Comparison of ENCODE assay signal across 26 mouse cellular contexts in genomic region chr9:97098985-97099384, GRCm38 (mm10). TPM values are rescaled to one million over a fixed set of nuclear protein-coding genes. Genes with fewer than 3 reads are reported as not detected.
DNase-seq lines count a peak whose midpoint lies in the region; ATAC-seq and TF ChIP-seq lines count a peak whose summit lies in the region.
"Had no signal": no experiment of that assay in that cellular context is flagged by ENCODE, and none has a peak within 500 bp of the region (broad histone marks: within the 10 kb centered on the region; RNA-seq: fewer than 3 reads in every experiment).

No protein-coding gene starts in this region.

- no peaks in the 10 kb centered on the region for H3K36me3 ChIP-seq in liver, adult 2 months (ENCODE audit: control insufficient read depth, insufficient read depth, low read length)
- peaks cover 1% of the 10 kb centered on the region; the same call in 1 of the 2 replicates for H3K36me3 ChIP-seq in lung, postnatal 0 days (ENCODE audit: insufficient read depth, low read length)
- peaks cover 5% of the 10 kb centered on the region; the same call in 1 of the 2 replicates for H3K36me3 ChIP-seq in stomach, postnatal 0 days (ENCODE audit: control insufficient read depth, insufficient read depth, low read length)

- peak; percentile 73 for DNase-seq in liver, adult 2 months (ENCODE audit: extremely low read depth, low read depth, low spot score)
- no peak for DNase-seq in liver
- peak; percentile 17 for DNase-seq in lung, postnatal 0 days (ENCODE audit: low spot score)
- no peak for DNase-seq in lung, adult 2 months
- no peak for DNase-seq in stomach, postnatal 0 days (ENCODE audit: low spot score)
- no peak for DNase-seq in thymus, postnatal 10 days (ENCODE audit: low spot score in 2 of 2)
- DNase-seq in layer of hippocampus, adult 11-12 months (ENCODE audit: low spot score): no peak
- DNase-seq: adrenal gland, adult 8-10 months; adrenal gland, postnatal 14 days; adrenal gland, postnatal 36 days; cerebellum, adult 11-12 months; cerebellum, adult 2 months; cerebellum, adult 9-10 months; cerebellum, postnatal 10 days; cerebellum, postnatal 25 days; embryo, embryonic 11 days had no signal

- no peak overlapping the region for H3K4me3 ChIP-seq in liver, adult 2 months (ENCODE audit: insufficient read depth, low read depth, low read length)
- H3K4me3 ChIP-seq in lung, postnatal 0 days (ENCODE audit: low read depth, low read length): no peak overlapping the region
- H3K4me3 ChIP-seq in lung, adult 2 months (replicated peaks; ENCODE audit: extremely low read depth, low read depth, low read length): no peak overlapping the region
- no peak overlapping the region for H3K4me3 ChIP-seq in stomach, postnatal 0 days (ENCODE audit: low read depth, low read length)
- H3K4me3 ChIP-seq: embryonic facial prominence, embryonic 13.5 days; embryonic facial prominence, embryonic 15.5 days; erythroblast, embryonic 14.5 days; forebrain, embryonic 10.5 days; forebrain, embryonic 12.5 days had no signal

- H3K9me3 ChIP-seq in lung, postnatal 0 days (ENCODE audit: low read length): no peaks in the 10 kb centered on the region
- no peaks in the 10 kb centered on the region for H3K9me3 ChIP-seq in stomach, postnatal 0 days (ENCODE audit: control insufficient read depth, low read length)
- H3K9me3 ChIP-seq: embryonic facial prominence, embryonic 13.5 days; embryonic facial prominence, embryonic 15.5 days; forebrain, embryonic 10.5 days; forebrain, embryonic 12.5 days; G1E had no signal

- TF ChIP-seq POLR2A in liver, adult 2 months (IDR thresholded peaks at IDR 0.05; ENCODE audit: extremely low read depth, insufficient read depth, low read length): no peak
- no peak for TF ChIP-seq POLR2A in lung, adult 2 months (IDR thresholded peaks at IDR 0.05; ENCODE audit: borderline replicate concordance, extremely low read depth, low read depth, low read length)

- no peak overlapping the region for H3K9ac ChIP-seq in liver, adult 2 months (ENCODE audit: low read depth, low read length)
- H3K9ac ChIP-seq in lung, postnatal 0 days (replicated peaks; ENCODE audit: low read depth): no peak overlapping the region
- no peak overlapping the region for H3K9ac ChIP-seq in stomach, postnatal 0 days (ENCODE audit: low read length)
- H3K9ac ChIP-seq: embryonic facial prominence, embryonic 13.5 days; embryonic facial prominence, embryonic 15.5 days; forebrain, embryonic 12.5 days had no signal

- TF ChIP-seq EP300 in lung, postnatal 0 days (IDR thresholded peaks at IDR 0.05): peak; percentile 50; the same call in 1 of the 2 replicates
- no peak for TF ChIP-seq EP300 in stomach, postnatal 0 days (optimal IDR thresholded peaks at IDR 0.05)

- TF ChIP-seq CTCF in liver, adult 2 months (IDR thresholded peaks at IDR 0.05; ENCODE audit: low read depth, low read length): no peak
- no peak for TF ChIP-seq CTCF in lung, postnatal 0 days (IDR thresholded peaks at IDR 0.05)
- TF ChIP-seq CTCF in lung, adult 2 months (IDR thresholded peaks at IDR 0.05; ENCODE audit: insufficient read depth, low read length): no peak
- no peak for TF ChIP-seq CTCF in stomach, postnatal 0 days (IDR thresholded peaks at IDR 0.05; ENCODE audit: low read depth)

- no peak overlapping the region for H3K4me2 ChIP-seq in lung, postnatal 0 days (replicated peaks; ENCODE audit: low read depth, low read length)
- no peak overlapping the region for H3K4me2 ChIP-seq in stomach, postnatal 0 days (replicated peaks; ENCODE audit: low read depth)
- H3K4me2 ChIP-seq: embryonic facial prominence, embryonic 13.5 days; embryonic facial prominence, embryonic 15.5 days; forebrain, embryonic 12.5 days had no signal

- H3K79me2 ChIP-seq in liver, adult 2 months (ENCODE audit: control insufficient read depth, insufficient read depth, low read length): no peaks in the 10 kb centered on the region

- ATAC-seq in lung, postnatal 0 days: no peak
- peak; percentile 73 for ATAC-seq in stomach, postnatal 0 days (ENCODE audit: low FRiP score, low TSS enrichment)
- ATAC-seq: activated CD4-positive, CD25-positive, alpha-beta regulatory T cell, adult 4 months; forebrain, embryonic 14.5 days; forebrain, embryonic 16.5 days; Patski had no signal

- peaks cover 9% of the 10 kb centered on the region; the same call in 1 of the 2 replicates for H3K27me3 ChIP-seq in liver, adult 2 months (ENCODE audit: control insufficient read depth, insufficient read depth, low read length)
- H3K27me3 ChIP-seq in lung, postnatal 0 days (replicated peaks; ENCODE audit: insufficient read depth, low read length): no peaks in the 10 kb centered on the region
- H3K27me3 ChIP-seq in stomach, postnatal 0 days (ENCODE audit: control insufficient read depth, insufficient read depth, low read length): no peaks in the 10 kb centered on the region
- H3K27me3 ChIP-seq: embryonic facial prominence, embryonic 13.5 days; embryonic facial prominence, embryonic 15.5 days; forebrain, embryonic 12.5 days; Patski had no signal

- no peaks in the 10 kb centered on the region for H3K4me1 ChIP-seq in liver, adult 2 months (ENCODE audit: control insufficient read depth, insufficient read depth, low read length)
- H3K4me1 ChIP-seq in lung, postnatal 0 days (ENCODE audit: insufficient read depth, low read depth, low read length): no peaks in the 10 kb centered on the region
- H3K4me1 ChIP-seq in lung, adult 2 months (ENCODE audit: control insufficient read depth, insufficient read depth, low read length): peaks cover 10% of the 10 kb centered on the region
- no peaks in the 10 kb centered on the region for H3K4me1 ChIP-seq in stomach, postnatal 0 days (replicated peaks; ENCODE audit: control insufficient read depth, insufficient read depth)
- H3K4me1 ChIP-seq: forebrain, embryonic 10.5 days; forebrain, embryonic 12.5 days had no signal

- no peak overlapping the region for H3K27ac ChIP-seq in liver, adult 2 months (replicated peaks; ENCODE audit: insufficient read depth, low read depth, low read length)
- no peak overlapping the region for H3K27ac ChIP-seq in lung, postnatal 0 days (ENCODE audit: low read length)
- no peak overlapping the region for H3K27ac ChIP-seq in stomach, postnatal 0 days (replicated peaks)
- H3K27ac ChIP-seq: embryonic facial prominence, embryonic 13.5 days; embryonic facial prominence, embryonic 15.5 days; forebrain, embryonic 10.5 days; forebrain, embryonic 12.5 days had no signal

- WGBS in liver, adult 2 months: 21% methylated on average over 4 of the region's 4 CpGs
- WGBS in lung, postnatal 0 days: 43% methylated on average over 4 of the region's 4 CpGs
- WGBS in lung, adult 2 months: 49% methylated on average over 4 of the region's 4 CpGs
- whole genome bisulfite sequencing in stomach, postnatal 0 days: 41% methylated on average over 4 of the region's 4 CpGs

RNA-seq across cellular contexts. Expression of gene Slc25a36, which starts 12.0 kb away (rescaled TPM):
- 8.3 and 10.9 TPM in 2 replicates for total RNA-seq in liver, adult 2 months (2014; rRNA removed)
- polyA plus RNA-seq in liver, adult 2 months (2012; rRNA removed): 0.41 and 0.95 TPM in 2 replicates
- 54.1 and 63.7 TPM in 2 replicates for polyA plus RNA-seq in lung, postnatal 0 days (2015; fragmentation: Nextera tagmentation; extraction: Ambion mirVana)
- 17.0 and 31.9 TPM in 2 replicates for polyA plus RNA-seq in lung, adult 2 months (2012; rRNA removed)
- 25.3 and 26.3 TPM in 2 replicates for polyA plus RNA-seq in stomach, postnatal 0 days (2015; fragmentation: Nextera tagmentation; extraction: Ambion mirVana)

Comparison
In these comparisons a context has a peak if more than half of its experiments do, and no peak if none do; other contexts are left out.
1. DNase-seq: peak in liver, adult 2 months (single experiment) and lung, postnatal 0 days (single experiment); none in liver (single experiment), lung, adult 2 months (single experiment), stomach, postnatal 0 days (single experiment), thymus, postnatal 10 days (0 of 2) and layer of hippocampus, adult 11-12 months (single experiment).